ENCODE assay signal across 20 mouse cellular contexts in genomic region chr16:5570619-5571018, GRCm38 (mm10).
A peak's percentile ranks its signal among the peaks of the same experiment; 100 is the strongest.
DNase-seq lines count a peak whose midpoint lies in the region; ATAC-seq and TF ChIP-seq lines count a peak whose summit lies in the region.
"Had no signal": no experiment of that assay in that cellular context is flagged by ENCODE, and none has a peak within 500 bp of the region (broad histone marks: within the 10 kb centered on the region; RNA-seq: fewer than 3 reads in every experiment).

No protein-coding gene starts in this region.

- no peak overlapping the region for H3K9ac ChIP-seq in intestine, embryonic 14.5 days (ENCODE audit: low read length)
- no peak overlapping the region for H3K9ac ChIP-seq in intestine, postnatal 0 days (ENCODE audit: low read depth, low read length)
- H3K9ac ChIP-seq in stomach, postnatal 0 days (ENCODE audit: low read length) = no peak overlapping the region
- H3K9ac ChIP-seq: forebrain, embryonic 13.5 days; hindbrain, embryonic 15.5 days; liver, embryonic 12.5 days; midbrain, embryonic 13.5 days had no signal

- no peaks in the 10 kb centered on the region for H3K36me3 ChIP-seq in intestine, embryonic 14.5 days (ENCODE audit: control insufficient read depth, insufficient read depth, low read length)
- H3K36me3 ChIP-seq in intestine, postnatal 0 days (ENCODE audit: control insufficient read depth, insufficient read depth) = no peaks in the 10 kb centered on the region
- H3K36me3 ChIP-seq in stomach, postnatal 0 days (ENCODE audit: control insufficient read depth, insufficient read depth, low read length) = no peaks in the 10 kb centered on the region
- H3K36me3 ChIP-seq: hindbrain, embryonic 15.5 days; liver, embryonic 12.5 days; midbrain, embryonic 13.5 days had no signal

- TF ChIP-seq EP300 in stomach, postnatal 0 days (optimal IDR thresholded peaks at IDR 0.05) = no peak

- ATAC-seq in intestine, embryonic 14.5 days (replicated peaks; ENCODE audit: low FRiP score, low TSS enrichment, low read depth) = 0 out of 2 replicates have a peak, but pooled peaks have one; percentile 50
- no peak for ATAC-seq in intestine, postnatal 0 days
- ATAC-seq in stomach, postnatal 0 days (ENCODE audit: low FRiP score, low TSS enrichment) = no peak
- ATAC-seq: activated CD4-positive, CD25-positive, alpha-beta regulatory T cell, adult 4 months; forebrain, embryonic 13.5 days; liver, embryonic 12.5 days; midbrain, embryonic 13.5 days; Patski had no signal

- intact Hi-C loops in left cerebral cortex, postnatal 25 days (cut with DNase I) = no loop called here

- H3K27me3 ChIP-seq in intestine, embryonic 14.5 days (replicated peaks; ENCODE audit: control insufficient read depth, insufficient read depth, low read length) = no peaks in the 10 kb centered on the region
- H3K27me3 ChIP-seq in intestine, postnatal 0 days (replicated peaks; ENCODE audit: control insufficient read depth, insufficient read depth, low read length) = no peaks in the 10 kb centered on the region
- H3K27me3 ChIP-seq in stomach, postnatal 0 days (ENCODE audit: control insufficient read depth, insufficient read depth, low read length) = no peaks in the 10 kb centered on the region
- H3K27me3 ChIP-seq: forebrain, embryonic 13.5 days; hindbrain, embryonic 15.5 days; liver, embryonic 12.5 days; midbrain, embryonic 13.5 days; Patski had no signal

- 56% methylated on average over 4 of the region's 4 CpGs for WGBS in intestine, embryonic 14.5 days
- WGBS in intestine, postnatal 0 days = 68% methylated on average over 4 of the region's 4 CpGs
- WGBS in stomach, postnatal 0 days = 35% methylated on average over 4 of the region's 4 CpGs

- H3K4me1 ChIP-seq in intestine, embryonic 14.5 days (replicated peaks; ENCODE audit: control insufficient read depth, insufficient read depth, low read length) = peaks cover 16% of the 10 kb centered on the region
- no peaks in the 10 kb centered on the region for H3K4me1 ChIP-seq in intestine, postnatal 0 days (replicated peaks; ENCODE audit: control insufficient read depth, insufficient read depth, low read length)
- H3K4me1 ChIP-seq in stomach, postnatal 0 days (replicated peaks; ENCODE audit: control insufficient read depth, insufficient read depth) = no peaks in the 10 kb centered on the region; the same call in 1 of the 2 replicates
- H3K4me1 ChIP-seq: liver, embryonic 12.5 days had no signal

- H3K9me3 ChIP-seq in intestine, embryonic 14.5 days (ENCODE audit: control insufficient read depth, low read length) = no peaks in the 10 kb centered on the region
- no peaks in the 10 kb centered on the region for H3K9me3 ChIP-seq in intestine, postnatal 0 days (ENCODE audit: control insufficient read depth)
- no peaks in the 10 kb centered on the region for H3K9me3 ChIP-seq in stomach, postnatal 0 days (ENCODE audit: control insufficient read depth, low read length)
- H3K9me3 ChIP-seq: forebrain, embryonic 13.5 days; hindbrain, embryonic 15.5 days; liver, embryonic 12.5 days; midbrain, embryonic 13.5 days had no signal

- no peak for TF ChIP-seq CTCF in intestine, postnatal 0 days (IDR thresholded peaks at IDR 0.05; ENCODE audit: low read depth)
- TF ChIP-seq CTCF in stomach, postnatal 0 days (IDR thresholded peaks at IDR 0.05; ENCODE audit: low read depth) = no peak

- H3K27ac ChIP-seq in intestine, embryonic 14.5 days (ENCODE audit: low read depth) = peak overlapping the region; percentile 33; the same call in 1 of the 2 replicates
- no peak overlapping the region for H3K27ac ChIP-seq in intestine, postnatal 0 days (ENCODE audit: low read depth, low read length)
- no peak overlapping the region for H3K27ac ChIP-seq in stomach, postnatal 0 days (replicated peaks)
- H3K27ac ChIP-seq: forebrain, embryonic 13.5 days; hindbrain, embryonic 15.5 days; liver, embryonic 12.5 days had no signal

- peak; percentile 52 for DNase-seq in intestine, embryonic 14.5 days (ENCODE audit: low spot score)
- DNase-seq in urinary bladder, postnatal 14 days (ENCODE audit: low spot score) = peak; percentile 5
- no peak for DNase-seq in urinary bladder, postnatal 25 days (ENCODE audit: low spot score)
- peak; percentile 6 for DNase-seq in lung, postnatal 14 days
- DNase-seq in stomach, postnatal 0 days (ENCODE audit: low spot score) = peak; percentile 16
- DNase-seq in frontal cortex, postnatal 10 days (ENCODE audit: low spot score in 2 of 2) = no peak
- no peak for DNase-seq in left cerebral cortex, postnatal 25 days (ENCODE audit: low spot score in 2 of 2)
- DNase-seq: cerebellum, adult 11 months; cerebellum, postnatal 25 days; gastrocnemius, postnatal 36 days; right cerebral cortex, postnatal 4 days; thymus, postnatal 14 days had no signal

- 0 out of 2 replicates have a peak overlapping the region, but pooled peaks have one; percentile 6 for H3K4me2 ChIP-seq in intestine, embryonic 14.5 days (ENCODE audit: low read length)
- H3K4me2 ChIP-seq in intestine, postnatal 0 days (replicated peaks; ENCODE audit: low read depth) = no peak overlapping the region
- no peak overlapping the region for H3K4me2 ChIP-seq in stomach, postnatal 0 days (replicated peaks; ENCODE audit: low read depth)
- H3K4me2 ChIP-seq: forebrain, embryonic 13.5 days; heart, embryonic 11.5 days; hindbrain, embryonic 15.5 days; liver, embryonic 12.5 days; midbrain, embryonic 13.5 days had no signal

- no peak overlapping the region for H3K4me3 ChIP-seq in intestine, embryonic 14.5 days (ENCODE audit: low read depth, low read length)
- H3K4me3 ChIP-seq in intestine, postnatal 0 days (ENCODE audit: low read depth, low read length) = no peak overlapping the region
- no peak overlapping the region for H3K4me3 ChIP-seq in stomach, postnatal 0 days (ENCODE audit: low read depth, low read length)
- H3K4me3 ChIP-seq: forebrain, embryonic 13.5 days; hindbrain, embryonic 15.5 days; liver, embryonic 12.5 days; midbrain, embryonic 13.5 days had no signal

Comparison
In these comparisons a context has a peak if more than half of its experiments do, and no peak if none do; other contexts are left out.
1. DNase-seq: peak in intestine, embryonic 14.5 days (single experiment), urinary bladder, postnatal 14 days (single experiment), lung, postnatal 14 days (single experiment) and stomach, postnatal 0 days (single experiment); none in urinary bladder, postnatal 25 days (single experiment), frontal cortex, postnatal 10 days (0 of 2) and left cerebral cortex, postnatal 25 days (0 of 2).